Mouse (Mus musculus): ENCODE data around the gene Kif1bp. TPM values are rescaled to one million over a fixed set of nuclear protein-coding genes. Genes with fewer than 3 reads are reported as not detected.
"Not testable (repeated sequence)": the region's sequence is repeated elsewhere in the genome, so short reads cannot be mapped to it uniquely, and the experiment has no call there.

Kif1bp gene
- polyA plus RNA-seq, 1 experiment from 2014 or later = 36.5 TPM

- H3K4me2 ChIP-seq = no peak overlapping the region
- peaks cover 12% of the 10 kb centered on the region; the same call in 1 of the 2 replicates for H3K4me1 ChIP-seq
- WGBS = 70% methylated on average over 17 of the region's 17 CpGs
- peaks cover 8% of the 10 kb centered on the region; the same call in 1 of the 2 replicates for H3K27me3 ChIP-seq
- H3K36me3 ChIP-seq = no peaks in the 10 kb centered on the region
- no peak overlapping the region for H3K27ac ChIP-seq
- H3K9ac ChIP-seq = no peak overlapping the region
- no peaks in the 10 kb centered on the region for H3K9me3 ChIP-seq
- H3K4me3 ChIP-seq = no peak overlapping the region
- no peak for ATAC-seq (ENCODE audit: borderline replicate concordance, extremely low read depth, low FRiP score, low TSS enrichment)
Observed at GRCm38 (mm10) chr10:62506019-62506556, 72.2 kb downstream of the Kif1bp start.

DNA sequence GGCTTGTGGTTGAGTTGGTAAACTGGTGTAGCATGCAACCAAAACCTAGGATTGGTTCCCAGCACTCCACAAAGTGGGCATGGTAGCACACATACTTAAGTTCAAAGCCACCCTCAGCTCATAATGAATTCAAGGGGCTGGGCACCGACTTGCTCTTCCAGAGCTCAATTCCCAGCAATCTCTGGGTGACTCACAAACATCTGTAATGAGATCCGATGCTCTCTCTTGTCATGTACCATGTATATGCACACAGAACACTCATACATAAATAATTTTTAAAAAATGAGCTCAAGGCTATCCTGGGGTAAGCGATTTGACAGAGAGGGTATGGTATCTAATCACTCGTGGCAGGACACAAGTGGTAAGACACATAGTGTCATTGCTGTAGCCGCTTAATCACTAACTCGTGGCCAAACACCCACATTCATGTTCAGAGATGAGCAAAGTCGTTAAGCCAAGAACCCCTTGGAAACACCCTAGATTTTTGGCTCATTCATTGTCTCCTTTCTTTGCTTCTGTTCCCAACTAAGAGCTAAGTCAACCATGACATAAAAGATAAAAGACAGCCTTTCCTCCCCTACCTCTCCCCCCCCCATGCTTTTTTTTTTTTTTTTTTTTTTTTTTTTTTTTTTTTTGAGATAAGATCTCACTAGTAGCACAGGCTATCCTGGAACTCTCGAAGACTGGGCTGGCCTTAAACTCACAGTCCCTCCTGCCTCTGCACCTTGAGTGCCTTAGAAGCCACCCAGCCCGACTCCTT, 72.9 kb downstream of the Kif1bp start:
- Histone ChIP-seq H3K4me1 (peaks cover 12% of the 10 kb centered on the region; the same call in 1 of the 2 replicates), H3K27me3 (peaks cover 8% of the 10 kb centered on the region; the same call in 1 of the 2 replicates), H3K9ac (no peak overlapping the region), H3K4me3 (no peak overlapping the region), H3K9me3 (no peaks in the 10 kb centered on the region), H3K36me3 (no peaks in the 10 kb centered on the region), H3K27ac (no peak overlapping the region), H3K4me2 (no peak overlapping the region)
- WGBS = 75% methylated on average over 9 of the region's 9 CpGs
- ATAC-seq (ENCODE audit: borderline replicate concordance, extremely low read depth, low FRiP score, low TSS enrichment) = no peak

DNA sequence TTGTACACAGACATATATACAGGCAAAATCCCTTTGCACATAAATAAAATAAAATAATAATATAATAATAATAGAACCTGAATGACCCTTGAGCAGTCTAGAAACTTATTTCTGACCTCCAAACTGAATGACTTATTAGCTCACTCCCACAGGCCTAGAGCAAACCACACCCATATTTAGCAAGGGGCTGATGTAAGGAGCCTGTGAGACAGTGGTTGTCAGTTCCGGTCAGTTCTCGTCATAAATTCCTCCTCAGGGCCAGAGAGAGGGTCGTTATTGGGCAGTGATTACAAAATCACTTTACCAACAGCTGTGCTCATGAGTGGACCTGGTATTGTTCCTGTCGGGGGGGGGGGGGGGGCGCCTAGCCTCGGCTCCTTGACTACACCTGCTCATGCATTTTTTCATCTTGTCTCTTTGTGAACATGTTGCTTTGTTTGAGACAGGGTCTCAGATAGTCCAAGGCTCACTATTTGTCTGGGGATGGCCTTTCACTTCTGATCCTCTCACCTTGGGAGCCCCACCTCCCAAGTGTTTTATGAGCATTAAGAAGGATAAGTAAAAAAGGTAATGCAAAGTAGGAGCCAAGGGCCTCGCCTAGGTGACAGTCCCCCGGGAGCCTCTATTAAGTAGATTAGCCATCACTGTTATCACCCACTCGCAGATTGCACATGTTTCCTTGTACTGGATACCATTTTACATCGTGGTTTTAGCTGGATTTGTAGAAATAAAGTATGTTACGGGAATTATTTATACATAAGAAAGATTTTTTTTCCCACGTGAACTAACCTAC, 74.2 kb downstream of the Kif1bp start:
- Histone ChIP-seq H3K36me3 (no peaks in the 10 kb centered on the region), H3K27ac (no peak overlapping the region), H3K9ac (no peak overlapping the region), H3K4me1 (peaks cover 12% of the 10 kb centered on the region; the same call in 1 of the 2 replicates), H3K9me3 (no peaks in the 10 kb centered on the region), H3K4me2 (no peak overlapping the region), H3K4me3 (no peak overlapping the region), H3K27me3 (peaks cover 8% of the 10 kb centered on the region; the same call in 1 of the 2 replicates)
- ATAC-seq (ENCODE audit: borderline replicate concordance, extremely low read depth, low FRiP score, low TSS enrichment) = no peak
- 54% methylated on average over 12 of the region's 12 CpGs for WGBS

- no peak for ATAC-seq (ENCODE audit: borderline replicate concordance, extremely low read depth, low FRiP score, low TSS enrichment)
- no peaks in the 10 kb centered on the region for H3K36me3 ChIP-seq
- peaks cover 10% of the 10 kb centered on the region; the same call in 1 of the 2 replicates for H3K4me1 ChIP-seq
- H3K4me3 ChIP-seq = no peak overlapping the region
- H3K27me3 ChIP-seq = peaks cover 4% of the 10 kb centered on the region; the same call in 1 of the 2 replicates
- 50% methylated on average over 4 of the region's 4 CpGs for WGBS
- H3K4me2 ChIP-seq = no peak overlapping the region
- no peak overlapping the region for H3K27ac ChIP-seq
- no peak overlapping the region for H3K9ac ChIP-seq
- H3K9me3 ChIP-seq = no peaks in the 10 kb centered on the region
Observed at GRCm38 (mm10) chr10:62503353-62503752, 74.9 kb downstream of the Kif1bp start.

DNA sequence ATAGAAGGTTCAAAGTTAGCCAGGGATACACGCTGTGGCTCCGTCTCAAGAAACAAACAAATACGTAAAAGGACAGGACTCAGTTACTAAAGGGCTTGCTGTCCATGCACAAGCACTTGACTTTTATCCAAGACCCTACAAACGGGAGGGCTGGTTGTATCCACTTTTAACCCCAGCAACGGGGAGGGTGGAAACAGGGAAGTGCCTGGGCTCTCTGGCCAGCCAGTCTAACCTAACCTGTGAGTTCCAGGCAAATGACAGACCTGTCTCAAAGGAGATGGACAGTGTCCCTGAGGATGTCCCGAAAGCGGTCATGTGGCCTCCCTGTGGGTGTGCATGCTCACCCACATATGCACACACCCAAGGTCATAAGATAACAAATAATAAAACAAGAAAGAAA, 76.3 kb downstream of the Kif1bp start:
- Histone ChIP-seq H3K9me3 (no peaks in the 10 kb centered on the region), H3K36me3 (no peaks in the 10 kb centered on the region), H3K27ac (no peak overlapping the region), H3K27me3 (no peaks in the 10 kb centered on the region; the same call in 1 of the 2 replicates), H3K9ac (no peak overlapping the region), H3K4me3 (no peak overlapping the region), H3K4me2 (no peak overlapping the region), H3K4me1 (no peaks in the 10 kb centered on the region)
- ATAC-seq (ENCODE audit: borderline replicate concordance, extremely low read depth, low FRiP score, low TSS enrichment) = no peak
- 70% methylated on average over 7 of the region's 7 CpGs for WGBS

DNA sequence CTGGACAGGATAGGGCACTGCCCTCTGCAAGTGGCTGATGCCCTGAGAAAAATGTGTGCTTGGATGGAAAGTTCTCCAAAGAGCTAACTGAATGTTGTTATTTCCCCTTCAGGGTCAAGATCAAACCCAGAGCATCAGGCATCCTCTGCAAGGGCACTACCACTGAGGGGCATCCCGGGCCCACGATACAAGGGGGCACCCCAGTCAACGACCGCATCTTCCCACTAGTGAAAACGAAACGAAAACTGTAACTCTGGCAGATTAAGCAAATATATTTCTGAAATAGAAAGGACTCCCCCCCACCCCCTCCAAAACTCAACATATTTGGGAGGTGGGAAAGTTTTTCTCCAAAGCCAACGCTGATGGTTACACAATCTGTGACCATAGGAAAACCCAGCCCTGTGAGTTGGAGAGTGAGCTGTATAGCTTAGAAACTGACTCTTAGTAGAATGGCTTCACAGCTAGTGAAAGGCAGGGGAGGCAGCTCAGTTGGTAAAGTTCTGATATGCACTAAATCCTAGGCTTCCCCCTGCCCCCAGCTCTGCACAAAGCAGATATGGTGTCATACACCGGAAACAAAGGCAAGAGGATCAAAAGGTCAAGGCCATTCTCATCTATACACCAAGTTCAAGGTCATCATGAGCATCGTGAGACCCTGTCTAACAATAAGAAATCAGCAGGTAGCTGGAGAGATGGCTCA, 77.2 kb downstream of the Kif1bp start:
- Histone ChIP-seq H3K9ac (no peak overlapping the region), H3K27me3 (no peaks in the 10 kb centered on the region), H3K9me3 (no peaks in the 10 kb centered on the region), H3K4me3 (no peak overlapping the region), H3K27ac (no peak overlapping the region), H3K4me1 (no peaks in the 10 kb centered on the region), H3K36me3 (no peaks in the 10 kb centered on the region), H3K4me2 (no peak overlapping the region)
- no peak for ATAC-seq (ENCODE audit: borderline replicate concordance, extremely low read depth, low FRiP score, low TSS enrichment)
- WGBS = 81% methylated on average over 9 of the region's 9 CpGs

GRCm38 (mm10) chr10:62500088-62500915, 78.0 kb downstream of the Kif1bp start:
- no peaks in the 10 kb centered on the region for H3K36me3 ChIP-seq
- no peaks in the 10 kb centered on the region for H3K4me1 ChIP-seq
- no peak for ATAC-seq (ENCODE audit: borderline replicate concordance, extremely low read depth, low FRiP score, low TSS enrichment)
- no peaks in the 10 kb centered on the region for H3K9me3 ChIP-seq
- WGBS = 22% methylated on average over 15 of the region's 15 CpGs
- H3K9ac ChIP-seq = no peak overlapping the region
- H3K27me3 ChIP-seq = no peaks in the 10 kb centered on the region
- no peak overlapping the region for H3K4me3 ChIP-seq
- no peak overlapping the region for H3K4me2 ChIP-seq
- no peak overlapping the region for H3K27ac ChIP-seq

DNA sequence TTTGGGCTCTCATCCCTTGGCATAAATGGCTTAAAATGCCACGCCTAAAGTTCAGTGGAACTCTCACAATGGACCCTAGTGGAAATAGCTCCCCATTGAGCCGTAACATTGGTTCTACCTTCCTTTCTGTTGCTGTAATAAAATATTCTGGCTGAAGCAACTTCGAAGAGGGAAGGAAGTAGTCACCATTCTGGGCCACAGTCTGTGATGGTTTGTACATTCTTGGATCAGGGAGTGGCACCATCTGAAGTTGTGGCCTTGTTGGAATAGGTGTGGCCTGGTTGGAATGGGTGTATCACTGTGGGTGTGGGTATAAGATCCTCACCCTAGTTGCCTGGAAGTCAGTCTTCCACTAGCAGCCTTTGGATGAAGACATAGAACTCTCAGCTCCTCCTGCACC, 86.6 kb downstream of the Kif1bp start:
- H3K4me2 ChIP-seq; H3K36me3 ChIP-seq; H3K4me3 ChIP-seq; H3K4me1 ChIP-seq; H3K9ac ChIP-seq; ATAC-seq (ENCODE audit: borderline replicate concordance, extremely low read depth, low FRiP score, low TSS enrichment); H3K27me3 ChIP-seq; H3K27ac ChIP-seq; H3K9me3 ChIP-seq: not testable (repeated sequence)
- 80% methylated on average over 3 of the region's 3 CpGs for WGBS

Other genes starting within 250 kb of the Kif1bp start
- gene Hk1, start 198.5 kb downstream of the Kif1bp start, polyA plus RNA-seq (2015; fragmentation: Nextera tagmentation; extraction: Ambion mirVana) = 35.1 and 39.9 TPM in 2 replicates
- gene Hkdc1, start 156.0 kb downstream of the Kif1bp start, polyA plus RNA-seq (2015; fragmentation: Nextera tagmentation; extraction: Ambion mirVana) = 2.8 and 3.3 TPM in 2 replicates
- gene 4930507D05Rik, start 129.0 kb downstream of the Kif1bp start, polyA plus RNA-seq (2015; fragmentation: Nextera tagmentation; extraction: Ambion mirVana) = 0.46 and 0.55 TPM in 2 replicates
- gene Supv3l1, start 128.7 kb downstream of the Kif1bp start, polyA plus RNA-seq (2015; fragmentation: Nextera tagmentation; extraction: Ambion mirVana) = 26.0 and 27.0 TPM in 2 replicates
- 77.6 and 79.0 TPM in 2 replicates for gene Vps26a, start 91.7 kb downstream of the Kif1bp start, polyA plus RNA-seq (2015; fragmentation: Nextera tagmentation; extraction: Ambion mirVana)
- gene Srgn, start 51.0 kb downstream of the Kif1bp start, polyA plus RNA-seq (2015; fragmentation: Nextera tagmentation; extraction: Ambion mirVana) = 43.0 and 50.5 TPM in 2 replicates
- gene Ddx21, start 23.8 kb upstream of the Kif1bp start, polyA plus RNA-seq (2015; fragmentation: Nextera tagmentation; extraction: Ambion mirVana) = 18.7 and 19.6 TPM in 2 replicates
- gene Ddx50, start 72.8 kb upstream of the Kif1bp start, polyA plus RNA-seq (2015; fragmentation: Nextera tagmentation; extraction: Ambion mirVana) = 119 and 126 TPM in 2 replicates
- 3.6 and 5.5 TPM in 2 replicates for gene Stox1, start 147.7 kb upstream of the Kif1bp start, polyA plus RNA-seq (2015; fragmentation: Nextera tagmentation; extraction: Ambion mirVana)
- 113 and 127 TPM in 2 replicates for gene Ccar1, start 213.8 kb upstream of the Kif1bp start, polyA plus RNA-seq (2015; fragmentation: Nextera tagmentation; extraction: Ambion mirVana)